Mouse (Mus musculus) heart, adult 2 months (tissue): ENCODE measurements around the gene Plet1.

Experiments used
- CTCF ChIP-seq: fragments of 200-600 bp; IDR thresholded peaks from 2 replicates; pipeline ENCODE4 v1.8.1; 2022; ENCODE audit warnings: antibody characterized with exemption, mild to moderate bottlenecking, moderate library complexity
- EP300 ChIP-seq: fragments of 200-500 bp; IDR thresholded peaks from 2 replicates; pipeline ENCODE4 v1.6.1; 2011; ENCODE audit warnings: low read depth, low read length, control low read depth; ENCODE audit not compliant: insufficient read depth
- POLR2A ChIP-seq: fragments of 200-500 bp; IDR thresholded peaks from 2 replicates; pipeline ENCODE4 v1.6.1; 2011; ENCODE audit warnings: mild to moderate bottlenecking, low read depth, low read length, control low read depth; ENCODE audit not compliant: insufficient read depth

DNA sequence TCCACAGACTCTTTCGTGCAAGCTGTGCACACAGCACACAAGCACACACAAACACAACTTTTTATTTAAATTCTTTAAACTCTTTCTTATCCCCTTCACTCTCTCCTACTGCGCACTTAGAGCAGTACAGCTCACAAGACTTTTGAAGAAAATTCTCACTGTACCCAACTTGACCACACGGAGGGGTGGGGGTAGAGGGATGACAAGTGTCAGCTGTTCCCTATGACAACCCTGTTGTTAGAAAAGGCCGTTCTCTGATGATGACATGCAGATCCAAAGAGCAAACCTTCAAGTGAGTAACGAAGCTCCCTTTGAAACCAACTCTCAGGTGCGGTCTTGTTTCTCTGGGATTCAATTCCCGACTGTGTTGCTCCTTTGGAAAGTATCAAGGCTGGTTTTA lies 33.5 kb downstream of the Plet1 start:
- TF ChIP-seq POLR2A: no peak
- no peak for TF ChIP-seq EP300
- TF ChIP-seq CTCF: no peak
